ENCODE assay signal across 19 mouse cellular contexts in genomic region chr10:87329471-87329870, GRCm38 (mm10).
DNase-seq lines count a peak whose midpoint lies in the region; ATAC-seq and TF ChIP-seq lines count a peak whose summit lies in the region.
"Had no signal": no experiment of that assay in that cellular context is flagged by ENCODE, and none has a peak within 500 bp of the region (broad histone marks: within the 10 kb centered on the region; RNA-seq: fewer than 3 reads in every experiment).

No protein-coding gene starts in this region.

- H3K27me3 ChIP-seq in liver, adult 2 months (ENCODE audit: control insufficient read depth, insufficient read depth, low read length) = peaks cover 15% of the 10 kb centered on the region; the same call in 1 of the 2 replicates
- no peaks in the 10 kb centered on the region for H3K27me3 ChIP-seq in midbrain, embryonic 11.5 days (ENCODE audit: control insufficient read depth, insufficient read depth, low read length)
- H3K27me3 ChIP-seq in midbrain, postnatal 0 days (ENCODE audit: insufficient read depth, low read length) = no peaks in the 10 kb centered on the region
- H3K27me3 ChIP-seq: CH12.LX had no signal

- no peak overlapping the region for H3K27ac ChIP-seq in liver, adult 2 months (replicated peaks; ENCODE audit: insufficient read depth, low read depth, low read length)
- H3K27ac ChIP-seq in midbrain, embryonic 11.5 days (ENCODE audit: low read depth, low read length) = no peak overlapping the region
- H3K27ac ChIP-seq in midbrain, postnatal 0 days (ENCODE audit: low read depth, low read length) = no peak overlapping the region

- no peak overlapping the region for H3K9ac ChIP-seq in liver, adult 2 months (ENCODE audit: low read depth, low read length)
- no peak overlapping the region for H3K9ac ChIP-seq in midbrain, embryonic 11.5 days (ENCODE audit: low read length)
- H3K9ac ChIP-seq in midbrain, postnatal 0 days (replicated peaks; ENCODE audit: low read length, poor library complexity, severe bottlenecking) = no peak overlapping the region

- no peak for TF ChIP-seq CTCF in liver, adult 2 months (IDR thresholded peaks at IDR 0.05; ENCODE audit: low read depth, low read length)
- TF ChIP-seq CTCF in midbrain, postnatal 0 days (IDR thresholded peaks at IDR 0.05) = no peak

- no peaks in the 10 kb centered on the region for H3K9me3 ChIP-seq in midbrain, embryonic 11.5 days (ENCODE audit: control insufficient read depth, low read length)
- H3K9me3 ChIP-seq in midbrain, postnatal 0 days (ENCODE audit: low read length) = no peaks in the 10 kb centered on the region

- 51% methylated on average over 2 of the region's 2 CpGs for WGBS in liver, adult 2 months
- 91% methylated on average over 2 of the region's 2 CpGs for WGBS in midbrain, embryonic 11.5 days
- 95% methylated on average over 2 of the region's 2 CpGs for WGBS in midbrain, postnatal 0 days

- no peak overlapping the region for H3K4me2 ChIP-seq in midbrain, embryonic 11.5 days
- H3K4me2 ChIP-seq in midbrain, postnatal 0 days (ENCODE audit: low read depth, low read length, poor library complexity, severe bottlenecking) = no peak overlapping the region

- H3K36me3 ChIP-seq in liver, adult 2 months (ENCODE audit: control insufficient read depth, insufficient read depth, low read length) = no peaks in the 10 kb centered on the region
- H3K36me3 ChIP-seq in midbrain, embryonic 11.5 days (ENCODE audit: control insufficient read depth, insufficient read depth, low read length) = no peaks in the 10 kb centered on the region
- H3K36me3 ChIP-seq in midbrain, postnatal 0 days (ENCODE audit: insufficient read depth, low read length) = no peaks in the 10 kb centered on the region
- H3K36me3 ChIP-seq: G1E had no signal

- no peak for TF ChIP-seq POLR2A in liver, adult 2 months (IDR thresholded peaks at IDR 0.05; ENCODE audit: extremely low read depth, insufficient read depth, low read length)

- DNase-seq in liver, adult 2 months (ENCODE audit: extremely low read depth, low read depth, low spot score) = peak; percentile 93
- DNase-seq in liver = no peak
- DNase-seq in midbrain, embryonic 11.5 days (ENCODE audit: low spot score, missing footprints) = peak; percentile 1
- no peak for DNase-seq in midbrain, postnatal 0 days (ENCODE audit: low spot score)
- DNase-seq: adrenal gland, adult 2 months; adrenal gland, adult 8-10 months; adrenal gland, postnatal 10 days; adrenal gland, postnatal 14 days; adrenal gland, postnatal 25 days; adrenal gland, postnatal 36 days; B cell, adult 2 months; cerebellum, adult 11 months; cerebellum, adult 11-12 months; cerebellum, adult 18-20 months had no signal

- no peaks in the 10 kb centered on the region for H3K4me1 ChIP-seq in liver, adult 2 months (ENCODE audit: control insufficient read depth, insufficient read depth, low read length)
- peaks cover 9% of the 10 kb centered on the region for H3K4me1 ChIP-seq in midbrain, embryonic 11.5 days (ENCODE audit: control insufficient read depth, insufficient read depth, low read length)
- no peaks in the 10 kb centered on the region for H3K4me1 ChIP-seq in midbrain, postnatal 0 days (ENCODE audit: insufficient read depth, low read length)

- H3K4me3 ChIP-seq in liver, adult 2 months (ENCODE audit: insufficient read depth, low read depth, low read length) = no peak overlapping the region
- H3K4me3 ChIP-seq in midbrain, embryonic 11.5 days (ENCODE audit: low read depth, low read length) = no peak overlapping the region
- H3K4me3 ChIP-seq in midbrain, postnatal 0 days (ENCODE audit: low read depth, low read length) = no peak overlapping the region

- no peak for ATAC-seq in midbrain, embryonic 11.5 days (ENCODE audit: low FRiP score)
- ATAC-seq in midbrain, postnatal 0 days (ENCODE audit: low FRiP score) = no peak
- ATAC-seq: activated CD4-positive, CD25-positive, alpha-beta regulatory T cell, adult 4 months; CD4-positive, CD25-positive, alpha-beta regulatory T cell, adult 4 months; Patski had no signal

- H3K79me2 ChIP-seq in liver, adult 2 months (ENCODE audit: control insufficient read depth, insufficient read depth, low read length) = no peaks in the 10 kb centered on the region

Comparison
In these comparisons a context has a peak if more than half of its experiments do, and no peak if none do; other contexts are left out.
1. DNase-seq: peak in liver, adult 2 months (single experiment) and midbrain, embryonic 11.5 days (single experiment); none in liver (single experiment) and midbrain, postnatal 0 days (single experiment).